Mouse (Mus musculus) C2C12 (cell line): ENCODE results near the gene E130308A19Rik. TPM values are rescaled to one million over a fixed set of nuclear protein-coding genes. Genes with fewer than 3 reads are reported as not detected.

Source experiments
- H3K27me3 ChIP-seq: one replicate; pipeline ENCODE4 v1.6.1; 2011; ENCODE audit not compliant: control insufficient read depth, insufficient read depth, insufficient read length
- H3K36me3 ChIP-seq: one replicate; pipeline ENCODE4 v1.6.1; 2011; ENCODE audit not compliant: control insufficient read depth, insufficient read depth
- H3K4me3 ChIP-seq: one replicate; pipeline ENCODE4 v1.5.1; 2011; ENCODE audit warnings: mild to moderate bottlenecking, control low read depth; ENCODE audit not compliant: poor library complexity, insufficient read depth, severe bottlenecking
- H3K79me2 ChIP-seq: one replicate; pipeline ENCODE4 v1.6.1; 2011; ENCODE audit not compliant: control insufficient read depth, insufficient read depth
- H3K79me3 ChIP-seq: one replicate; pipeline ENCODE4 v1.6.1; 2011; ENCODE audit warnings: low read depth, control low read depth
- H3ac ChIP-seq: one replicate; pipeline ENCODE3; 2011; ENCODE audit warnings: low read depth; ENCODE audit not compliant: control insufficient read depth, insufficient read length
- CEBPB ChIP-seq: IDR thresholded peaks from one replicate; pipeline ENCODE4 v1.6.1; 2011; ENCODE audit warnings: low read depth, mild to moderate bottlenecking, control low read depth, moderate library complexity
- CTCF ChIP-seq: IDR thresholded peaks from one replicate; pipeline ENCODE4 v1.5.1; 2011; ENCODE audit not compliant: control insufficient read depth, insufficient read depth, insufficient read length
- FOSL1 ChIP-seq: IDR thresholded peaks from one replicate; pipeline ENCODE4 v1.8.0; 2011; ENCODE audit warnings: mild to moderate bottlenecking, low read length; ENCODE audit not compliant: poor library complexity, insufficient read depth, severe bottlenecking
- MAX ChIP-seq: IDR thresholded peaks from one replicate; pipeline ENCODE4 v1.6.1; 2011; ENCODE audit warnings: mild to moderate bottlenecking, control low read depth
- MYOD1 ChIP-seq: IDR thresholded peaks from one replicate; pipeline ENCODE4 v1.6.1; 2011; ENCODE audit warnings: low read depth; ENCODE audit not compliant: control insufficient read depth, insufficient read length
- MYOG ChIP-seq: IDR thresholded peaks from one replicate; pipeline ENCODE4 v1.6.1; 2011; ENCODE audit not compliant: control insufficient read depth, insufficient read length; ENCODE audit errors: extremely low read depth
- USF1 ChIP-seq: IDR thresholded peaks from one replicate; pipeline ENCODE4 v1.6.1; 2011; ENCODE audit warnings: low read depth, mild to moderate bottlenecking, control low read depth, moderate library complexity
- polyA plus RNA-seq: library from polyadenylated mRNA; unstranded; fragments of >200 nt; fragmentation: generic; extraction: Trizol; gene quantifications from one replicate; pipeline ENCODE4 v1.2.1, GENCODE M21; 2012; ENCODE audit warnings: missing spikeins

The E130308A19Rik gene
- polyA plus RNA-seq, 1 experiment = 1.8 TPM

- Histone ChIP-seq H3K27me3 (no peaks in the 10 kb centered on the region), H3K36me3 (no peaks in the 10 kb centered on the region), H3K4me3 (no peak overlapping the region), H3ac (no peak overlapping the region), H3K79me2 (peaks cover 12% of the 10 kb centered on the region), H3K79me3 (peaks cover 4% of the 10 kb centered on the region)
- TF ChIP-seq MYOD1 (no peak), USF1 (no peak), MAX (no peak), MYOG (no peak), CTCF (no peak), CEBPB (no peak), FOSL1 (no peak)
Observed at GRCm38 (mm10) chr4:59807521-59807920, 181.5 kb downstream of the E130308A19Rik start.

- Histone ChIP-seq H3K4me3 (no peak overlapping the region), H3K27me3 (no peaks in the 10 kb centered on the region), H3K36me3 (no peaks in the 10 kb centered on the region), H3K79me3 (peaks cover 4% of the 10 kb centered on the region), H3K79me2 (peaks cover 12% of the 10 kb centered on the region), H3ac (no peak overlapping the region)
- no peak for TF ChIP-seq USF1
- TF ChIP-seq MAX = no peak
- TF ChIP-seq CEBPB = no peak
- TF ChIP-seq MYOG = no peak
- no peak for TF ChIP-seq MYOD1
- no peak for TF ChIP-seq CTCF
- no peak for TF ChIP-seq FOSL1
Observed at GRCm38 (mm10) chr4:59808396-59808795, 182.4 kb downstream of the E130308A19Rik start.

Other genes starting within 250 kb of the E130308A19Rik start
- 1.5 TPM for gene Susd1, start 187.6 kb upstream of the E130308A19Rik start, polyA plus RNA-seq
- 10.9 TPM for gene Ptbp3, start 76.8 kb upstream of the E130308A19Rik start, polyA plus RNA-seq
- 6.3 TPM for gene Hsdl2, start 44.6 kb upstream of the E130308A19Rik start, polyA plus RNA-seq
- gene Inip, start 175.4 kb downstream of the E130308A19Rik start, polyA plus RNA-seq = 12.9 TPM
- 3.5 TPM for gene Snx30, start 179.6 kb downstream of the E130308A19Rik start, polyA plus RNA-seq